Mouse (Mus musculus): ENCODE data around the gene Reps1. TPM values are rescaled to one million over a fixed set of nuclear protein-coding genes. Genes with fewer than 3 reads are reported as not detected.

Reps1 gene
- polyA plus RNA-seq, 1 experiment from 2014 or later: 32.5 TPM

DNA sequence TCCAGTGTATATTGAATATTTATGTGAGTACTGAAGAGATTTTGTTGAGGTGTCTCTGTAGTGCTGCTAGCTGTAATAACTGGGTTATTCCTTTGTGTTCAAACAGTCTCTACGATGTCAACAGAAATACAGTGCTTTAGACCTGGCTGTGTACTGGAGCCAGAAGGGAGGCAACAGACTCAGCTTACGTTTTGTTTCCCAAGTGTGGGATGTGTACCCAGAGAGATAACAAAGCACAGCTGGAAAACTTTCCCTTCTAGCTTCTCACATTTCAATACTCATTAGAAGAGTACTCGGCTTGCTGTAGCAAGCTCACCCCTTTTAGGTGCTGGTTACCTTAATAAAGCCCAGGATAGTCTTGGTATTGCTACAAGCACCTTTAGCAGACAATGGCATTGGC is 17.2 kb downstream of the Reps1 start:
- DNase-seq (no peak), ATAC-seq (ENCODE audit: insufficient read depth) (no peak)
- TF ChIP-seq CTCF (IDR thresholded peaks at IDR 0.05; ENCODE audit: low read depth): no peak
- H3K9ac ChIP-seq: no peak overlapping the region
- no peak overlapping the region for H3K4me3 ChIP-seq (ENCODE audit: low read depth, low read length)
- H3K27ac ChIP-seq (ENCODE audit: low read depth): no peak overlapping the region
- H3K4me2 ChIP-seq: no peak overlapping the region
- H3K36me3 ChIP-seq (ENCODE audit: insufficient read depth): no peaks in the 10 kb centered on the region
- no peaks in the 10 kb centered on the region for H3K9me3 ChIP-seq (ENCODE audit: low read depth, low read length)
- H3K4me1 ChIP-seq (ENCODE audit: insufficient read depth): no peaks in the 10 kb centered on the region
- no peaks in the 10 kb centered on the region for H3K27me3 ChIP-seq (ENCODE audit: insufficient read depth, low read length)
- 50% methylated on average over 3 of the region's 3 CpGs for WGBS

DNA sequence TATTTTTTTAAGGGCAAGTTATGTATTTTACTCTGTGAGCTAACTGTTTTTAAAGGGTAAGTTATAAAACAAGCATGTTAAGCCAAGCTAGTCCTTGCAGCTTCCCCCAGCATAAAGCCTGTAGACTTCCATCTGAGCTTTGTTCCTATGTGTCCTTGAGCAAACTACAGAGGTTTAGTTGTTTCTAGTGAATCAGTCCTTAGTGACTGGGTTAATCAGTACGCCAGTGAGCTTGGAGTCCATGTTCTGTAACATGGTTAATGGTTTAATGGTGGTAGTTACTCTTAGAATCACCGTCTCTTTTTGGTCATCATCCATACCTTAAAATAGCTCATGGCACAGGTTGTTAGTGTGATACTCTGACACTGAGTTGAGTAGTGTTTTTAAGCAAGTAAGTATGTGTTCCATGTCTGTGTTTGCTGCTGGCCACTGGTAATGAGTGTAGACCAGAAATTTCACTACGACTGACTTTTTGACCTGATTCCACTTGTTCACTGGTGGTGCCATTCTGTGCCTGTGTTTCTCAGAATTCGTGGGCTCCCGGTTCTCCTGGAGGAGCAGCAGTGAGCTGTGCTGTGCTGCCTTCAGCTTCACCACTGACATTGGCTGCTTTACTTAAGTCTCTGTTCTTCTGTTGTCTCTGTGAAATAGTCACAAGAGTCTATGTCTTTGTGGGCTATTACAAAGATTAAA is 18.9 kb downstream of the Reps1 start:
- ATAC-seq (ENCODE audit: insufficient read depth): no peak
- H3K27ac ChIP-seq (ENCODE audit: low read depth): no peak overlapping the region
- no peak for TF ChIP-seq CTCF (IDR thresholded peaks at IDR 0.05; ENCODE audit: low read depth)
- H3K9ac ChIP-seq: no peak overlapping the region
- no peaks in the 10 kb centered on the region for H3K4me1 ChIP-seq (ENCODE audit: insufficient read depth)
- no peak overlapping the region for H3K4me3 ChIP-seq (ENCODE audit: low read depth, low read length)
- no peaks in the 10 kb centered on the region for H3K27me3 ChIP-seq (ENCODE audit: insufficient read depth, low read length)
- DNase-seq: no peak
- H3K9me3 ChIP-seq (ENCODE audit: low read depth, low read length): no peaks in the 10 kb centered on the region
- H3K36me3 ChIP-seq (ENCODE audit: insufficient read depth): no peaks in the 10 kb centered on the region
- no peak overlapping the region for H3K4me2 ChIP-seq
- WGBS: 77% methylated on average over 5 of the region's 5 CpGs

DNA sequence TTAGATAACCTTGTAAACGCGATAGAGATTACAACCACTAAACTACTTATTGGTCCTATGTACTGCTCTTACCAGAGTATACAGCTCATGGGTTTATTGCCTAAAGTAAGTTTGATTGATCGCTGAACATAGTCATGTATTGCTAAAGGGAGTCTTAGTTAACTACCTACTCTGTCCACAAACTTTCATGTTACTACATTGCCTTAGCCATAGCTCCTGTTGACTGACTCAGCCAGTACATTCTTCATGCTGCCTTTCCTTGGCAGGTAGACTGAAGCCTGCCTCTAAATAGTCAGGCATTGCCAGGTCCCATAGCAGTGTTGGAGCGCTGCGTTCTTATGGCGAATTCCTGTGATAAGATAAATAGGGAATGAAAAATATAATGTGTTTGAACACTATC is 20.2 kb downstream of the Reps1 start:
- H3K4me2 ChIP-seq: no peak overlapping the region
- DNase-seq (no peak), ATAC-seq (ENCODE audit: insufficient read depth) (no peak)
- no peak overlapping the region for H3K27ac ChIP-seq (ENCODE audit: low read depth)
- H3K4me1 ChIP-seq (ENCODE audit: insufficient read depth): no peaks in the 10 kb centered on the region
- no peaks in the 10 kb centered on the region for H3K36me3 ChIP-seq (ENCODE audit: insufficient read depth)
- 80% methylated on average over 6 of the region's 6 CpGs for WGBS
- TF ChIP-seq CTCF (IDR thresholded peaks at IDR 0.05; ENCODE audit: low read depth): no peak
- no peak overlapping the region for H3K4me3 ChIP-seq (ENCODE audit: low read depth, low read length)
- H3K9ac ChIP-seq: no peak overlapping the region
- no peaks in the 10 kb centered on the region for H3K9me3 ChIP-seq (ENCODE audit: low read depth, low read length)
- no peaks in the 10 kb centered on the region for H3K27me3 ChIP-seq (ENCODE audit: insufficient read depth, low read length)

DNA sequence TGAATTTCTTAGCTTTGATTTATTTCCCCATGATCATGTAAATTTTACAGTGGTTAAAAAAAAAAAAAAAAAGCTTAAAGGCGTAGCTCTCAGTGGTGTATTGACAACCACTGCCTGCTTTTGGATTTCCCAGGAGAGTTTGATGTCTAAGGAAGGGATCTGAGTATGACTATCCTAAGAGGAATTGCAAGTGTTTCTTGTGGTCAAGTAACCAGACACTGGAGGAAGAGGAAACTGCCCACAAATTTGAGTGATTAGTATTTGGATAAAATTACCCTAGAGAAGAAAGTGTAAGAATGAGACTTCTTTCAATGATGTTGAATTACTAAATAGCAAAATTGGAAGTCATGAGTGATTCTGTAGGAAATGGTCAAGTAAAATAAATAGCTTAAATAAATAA is 25.9 kb downstream of the Reps1 start:
- ATAC-seq (ENCODE audit: insufficient read depth): no peak
- H3K9me3 ChIP-seq (ENCODE audit: low read depth, low read length): no peaks in the 10 kb centered on the region; the same call in 1 of the 2 replicates
- WGBS: 69% methylated on average over 1 of the region's 1 CpGs
- H3K9ac ChIP-seq: no peak overlapping the region
- H3K27me3 ChIP-seq (ENCODE audit: insufficient read depth, low read length): no peaks in the 10 kb centered on the region
- no peaks in the 10 kb centered on the region for H3K36me3 ChIP-seq (ENCODE audit: insufficient read depth)
- H3K4me1 ChIP-seq (ENCODE audit: insufficient read depth): no peaks in the 10 kb centered on the region
- H3K4me3 ChIP-seq (ENCODE audit: low read depth, low read length): no peak overlapping the region
- TF ChIP-seq CTCF (IDR thresholded peaks at IDR 0.05; ENCODE audit: low read depth): no peak
- no peak for DNase-seq
- H3K4me2 ChIP-seq: no peak overlapping the region
- no peak overlapping the region for H3K27ac ChIP-seq (ENCODE audit: low read depth)

GRCm38 (mm10) chr10:18082772-18083171 is 27.1 kb downstream of the Reps1 start:
- H3K4me3 ChIP-seq (ENCODE audit: low read depth, low read length): no peak overlapping the region
- H3K4me2 ChIP-seq: no peak overlapping the region
- TF ChIP-seq CTCF (IDR thresholded peaks at IDR 0.05; ENCODE audit: low read depth): no peak
- no peak overlapping the region for H3K9ac ChIP-seq
- H3K27me3 ChIP-seq (ENCODE audit: insufficient read depth, low read length): no peaks in the 10 kb centered on the region
- no peaks in the 10 kb centered on the region for H3K36me3 ChIP-seq (ENCODE audit: insufficient read depth)
- no peaks in the 10 kb centered on the region for H3K4me1 ChIP-seq (ENCODE audit: insufficient read depth)
- no peak overlapping the region for H3K27ac ChIP-seq (ENCODE audit: low read depth)
- H3K9me3 ChIP-seq (ENCODE audit: low read depth, low read length): no peaks in the 10 kb centered on the region; the same call in 1 of the 2 replicates
- DNase-seq (no peak), ATAC-seq (ENCODE audit: insufficient read depth) (no peak)
- 85% methylated on average over 6 of the region's 6 CpGs for WGBS

DNA sequence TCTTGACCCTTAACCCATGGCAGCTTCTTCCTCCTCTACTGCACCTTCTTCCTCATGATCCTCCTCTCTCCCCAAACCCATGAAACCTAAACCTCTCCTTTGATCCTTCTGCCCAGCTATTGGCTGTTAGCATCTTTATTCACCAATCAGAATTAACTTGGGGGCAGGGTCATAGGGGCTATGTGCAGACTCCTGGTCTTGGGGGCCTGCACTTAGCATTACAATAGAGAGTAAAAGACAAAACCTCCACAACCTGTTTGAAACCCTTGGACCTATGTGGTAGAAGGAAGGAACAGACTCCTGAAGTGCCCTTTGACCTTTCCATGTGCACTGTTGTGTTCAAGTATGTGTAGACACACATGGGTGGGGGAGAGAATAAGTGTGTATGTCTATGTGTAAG is 35.0 kb downstream of the Reps1 start:
- H3K9me3 ChIP-seq (ENCODE audit: low read depth, low read length): no peaks in the 10 kb centered on the region; the same call in 1 of the 2 replicates
- no peak for DNase-seq
- no peak overlapping the region for H3K9ac ChIP-seq
- H3K27me3 ChIP-seq (ENCODE audit: insufficient read depth, low read length): no peaks in the 10 kb centered on the region
- ATAC-seq (ENCODE audit: insufficient read depth): no peak
- H3K4me3 ChIP-seq (ENCODE audit: low read depth, low read length): no peak overlapping the region
- no peak for TF ChIP-seq CTCF (IDR thresholded peaks at IDR 0.05; ENCODE audit: low read depth)
- no peak overlapping the region for H3K27ac ChIP-seq (ENCODE audit: low read depth)
- peaks cover 40% of the 10 kb centered on the region for H3K36me3 ChIP-seq (ENCODE audit: insufficient read depth)
- no peaks in the 10 kb centered on the region for H3K4me1 ChIP-seq (ENCODE audit: insufficient read depth)
- H3K4me2 ChIP-seq: no peak overlapping the region

- DNase-seq (no peak), ATAC-seq (ENCODE audit: insufficient read depth) (no peak)
- no peak for TF ChIP-seq CTCF (IDR thresholded peaks at IDR 0.05; ENCODE audit: low read depth)
- Histone ChIP-seq H3K27ac (ENCODE audit: low read depth) (no peak overlapping the region), H3K4me3 (ENCODE audit: low read depth, low read length) (no peak overlapping the region), H3K4me2 (no peak overlapping the region), H3K9me3 (ENCODE audit: low read depth, low read length) (no peaks in the 10 kb centered on the region), H3K9ac (no peak overlapping the region), H3K4me1 (ENCODE audit: insufficient read depth) (no peaks in the 10 kb centered on the region), H3K27me3 (ENCODE audit: insufficient read depth, low read length) (no peaks in the 10 kb centered on the region), H3K36me3 (ENCODE audit: insufficient read depth) (peaks cover 21% of the 10 kb centered on the region)
- 64% methylated on average over 5 of the region's 5 CpGs for WGBS
Measured at GRCm38 (mm10) chr10:18102166-18102565, 46.5 kb downstream of the Reps1 start.
